Mouse (Mus musculus): ENCODE measurements at regions not wholly inside any gene's neighbourhood (a gene's known extent, or its start where the extent isn't known, plus 50 kb on each side); places are given as distances from the start of the nearest gene placed in this dataset.
"Not testable (repeated sequence)": the region's sequence is repeated elsewhere in the genome, so short reads cannot be mapped to it uniquely, and the experiment has no call there.

GRCm38 (mm10) chr14:46591211-46591610, 169.1 kb upstream of the Cdkn3 start:
- WGBS = 96% methylated on average over 3 of the region's 3 CpGs
- Histone ChIP-seq H3K4me1 (ENCODE audit: control insufficient read depth, insufficient read depth, low read length) (no peaks in the 10 kb centered on the region), H3K27me3 (ENCODE audit: control insufficient read depth, insufficient read depth, low read length) (no peaks in the 10 kb centered on the region), H3K4me3 (ENCODE audit: low read depth, low read length) (no peak overlapping the region), H3K9ac (replicated peaks; ENCODE audit: low read depth, low read length) (no peak overlapping the region), H3K27ac (ENCODE audit: low read depth, low read length) (no peak overlapping the region), H3K9me3 (ENCODE audit: control insufficient read depth, low read length) (no peaks in the 10 kb centered on the region), H3K4me2 (ENCODE audit: low read depth, low read length) (no peak overlapping the region), H3K36me3 (ENCODE audit: control insufficient read depth, insufficient read depth, low read length) (no peaks in the 10 kb centered on the region)
- no peak for ATAC-seq (ENCODE audit: low read depth)

DNA sequence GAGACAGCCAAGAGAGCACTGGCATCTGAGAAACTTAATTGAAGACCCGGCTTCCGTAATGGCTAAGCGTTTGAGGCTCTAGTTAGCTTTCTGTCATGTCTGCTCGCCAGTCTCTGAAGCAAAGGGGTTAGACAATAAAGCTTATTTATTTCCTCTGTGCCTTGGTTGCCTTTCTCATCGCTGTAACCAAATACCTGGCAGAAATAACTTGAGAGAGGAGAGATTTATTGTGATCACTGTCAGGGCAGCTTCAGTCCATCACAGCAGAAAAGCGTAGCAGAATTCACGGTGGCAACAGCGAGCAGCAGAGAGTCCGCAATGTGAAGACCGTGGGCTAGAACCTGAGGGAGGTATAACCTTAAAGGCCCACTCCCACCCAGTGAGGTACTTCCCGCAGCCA, 174.2 kb upstream of the Cdkn3 start:
- H3K4me3 ChIP-seq (ENCODE audit: low read depth, low read length) = no peak overlapping the region
- no peaks in the 10 kb centered on the region for H3K4me1 ChIP-seq (ENCODE audit: control insufficient read depth, insufficient read depth, low read length)
- H3K4me2 ChIP-seq (ENCODE audit: low read depth, low read length) = no peak overlapping the region
- no peak overlapping the region for H3K9ac ChIP-seq (replicated peaks; ENCODE audit: low read depth, low read length)
- peak; percentile 29; the same call in 1 of the 2 replicates for ATAC-seq (ENCODE audit: low read depth)
- H3K27ac ChIP-seq (ENCODE audit: low read depth, low read length) = no peak overlapping the region
- no peaks in the 10 kb centered on the region for H3K36me3 ChIP-seq (ENCODE audit: control insufficient read depth, insufficient read depth, low read length)
- 62% methylated on average over 11 of the region's 11 CpGs for WGBS
- no peaks in the 10 kb centered on the region for H3K27me3 ChIP-seq (ENCODE audit: control insufficient read depth, insufficient read depth, low read length)
- H3K9me3 ChIP-seq (ENCODE audit: control insufficient read depth, low read length) = no peaks in the 10 kb centered on the region

DNA sequence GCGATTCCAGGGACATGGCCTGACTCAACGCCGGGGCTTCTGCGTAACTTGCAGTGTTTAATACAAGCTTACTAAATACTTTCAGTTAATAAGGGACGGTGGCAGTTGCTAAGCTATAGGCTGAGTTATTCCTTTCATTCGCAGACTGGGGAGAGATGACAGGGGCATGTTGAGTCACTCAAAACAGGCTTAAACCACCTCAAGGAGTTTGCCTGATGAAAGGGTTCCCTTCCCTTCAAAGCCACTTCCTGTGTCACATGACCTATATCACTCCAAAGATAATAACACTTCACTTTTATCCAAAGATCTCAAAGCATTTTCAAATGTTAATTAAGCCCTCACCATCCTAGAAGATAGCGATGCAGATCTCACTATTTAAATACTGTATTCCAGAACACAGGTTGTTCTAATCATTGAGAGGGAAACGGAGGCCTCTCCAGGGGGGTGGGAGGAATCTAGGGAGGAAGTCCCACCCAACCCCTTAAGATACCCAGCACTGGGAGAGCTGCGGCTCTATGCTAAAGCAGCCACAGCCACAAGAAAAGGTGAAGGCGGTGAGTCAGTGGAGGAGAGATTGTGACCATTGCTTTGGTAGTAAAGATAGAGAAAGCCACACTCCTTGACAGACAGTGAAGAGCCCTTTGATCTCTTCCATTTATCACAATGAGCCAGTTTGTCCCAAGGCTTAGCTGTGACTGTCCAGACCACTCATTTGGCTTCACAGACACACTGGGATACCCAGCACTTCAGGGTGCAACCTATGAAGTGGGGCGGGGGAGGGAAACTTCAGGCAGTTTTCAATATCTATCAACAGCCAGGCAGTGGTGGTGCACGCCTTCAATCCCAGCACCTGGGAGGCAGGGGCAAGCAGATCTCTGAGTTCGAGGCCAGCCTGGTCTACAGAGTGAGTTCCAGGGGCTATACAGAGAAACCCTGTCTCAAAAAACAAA, 182.0 kb upstream of the Cdkn3 start:
- Histone ChIP-seq H3K4me2 (ENCODE audit: low read depth, low read length) (no peak overlapping the region), H3K9ac (replicated peaks; ENCODE audit: low read depth, low read length) (no peak overlapping the region), H3K9me3 (ENCODE audit: control insufficient read depth, low read length) (no peaks in the 10 kb centered on the region), H3K36me3 (ENCODE audit: control insufficient read depth, insufficient read depth, low read length) (no peaks in the 10 kb centered on the region), H3K4me1 (ENCODE audit: control insufficient read depth, insufficient read depth, low read length) (no peaks in the 10 kb centered on the region), H3K27ac (ENCODE audit: low read depth, low read length) (no peak overlapping the region), H3K4me3 (ENCODE audit: low read depth, low read length) (no peak overlapping the region), H3K27me3 (ENCODE audit: control insufficient read depth, insufficient read depth, low read length) (no peaks in the 10 kb centered on the region)
- WGBS = 72% methylated on average over 13 of the region's 13 CpGs
- ATAC-seq (ENCODE audit: low read depth) = no peak

DNA sequence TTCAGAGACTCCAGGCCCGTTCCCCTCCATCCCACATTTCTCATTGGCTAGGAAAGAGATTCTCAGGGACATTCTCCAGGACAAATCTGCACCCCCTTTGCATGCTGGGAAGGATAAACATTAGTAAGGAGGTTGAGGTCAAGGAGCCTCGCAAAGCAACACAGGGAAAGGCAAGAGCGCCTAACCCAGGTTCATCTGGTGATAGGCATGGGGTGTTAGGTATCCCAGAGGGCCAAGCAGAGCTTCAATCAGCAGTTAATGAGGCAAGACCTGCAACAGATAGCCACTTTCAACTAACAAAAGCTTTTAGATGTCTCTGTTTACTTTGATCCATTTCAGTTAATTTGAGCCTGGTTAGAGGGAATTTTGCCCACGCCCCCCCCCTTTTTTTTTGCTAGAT, 184.5 kb upstream of the Cdkn3 start:
- H3K4me2 ChIP-seq (ENCODE audit: low read depth, low read length) = no peak overlapping the region
- H3K9me3 ChIP-seq (ENCODE audit: control insufficient read depth, low read length) = no peaks in the 10 kb centered on the region
- no peak overlapping the region for H3K4me3 ChIP-seq (ENCODE audit: low read depth, low read length)
- H3K9ac ChIP-seq (replicated peaks; ENCODE audit: low read depth, low read length) = no peak overlapping the region
- 64% methylated on average over 4 of the region's 4 CpGs for WGBS
- ATAC-seq (ENCODE audit: low read depth) = no peak
- H3K4me1 ChIP-seq (ENCODE audit: control insufficient read depth, insufficient read depth, low read length) = no peaks in the 10 kb centered on the region
- no peak overlapping the region for H3K27ac ChIP-seq (ENCODE audit: low read depth, low read length)
- no peaks in the 10 kb centered on the region for H3K27me3 ChIP-seq (ENCODE audit: control insufficient read depth, insufficient read depth, low read length)
- H3K36me3 ChIP-seq (ENCODE audit: control insufficient read depth, insufficient read depth, low read length) = no peaks in the 10 kb centered on the region

- H3K27ac ChIP-seq (ENCODE audit: low read depth, low read length) = no peak overlapping the region
- H3K4me1 ChIP-seq (ENCODE audit: control insufficient read depth, insufficient read depth, low read length) = no peaks in the 10 kb centered on the region
- no peak overlapping the region for H3K9ac ChIP-seq (replicated peaks; ENCODE audit: low read depth, low read length)
- no peak for ATAC-seq (ENCODE audit: low read depth)
- no peak overlapping the region for H3K4me3 ChIP-seq (ENCODE audit: low read depth, low read length)
- no peaks in the 10 kb centered on the region for H3K27me3 ChIP-seq (ENCODE audit: control insufficient read depth, insufficient read depth, low read length)
- H3K4me2 ChIP-seq (ENCODE audit: low read depth, low read length) = no peak overlapping the region
- no peaks in the 10 kb centered on the region for H3K36me3 ChIP-seq (ENCODE audit: control insufficient read depth, insufficient read depth, low read length)
- H3K9me3 ChIP-seq (ENCODE audit: control insufficient read depth, low read length) = no peaks in the 10 kb centered on the region
- WGBS = 69% methylated on average over 3 of the region's 3 CpGs
Measured at GRCm38 (mm10) chr14:46575414-46575813, 184.9 kb upstream of the Cdkn3 start.

DNA sequence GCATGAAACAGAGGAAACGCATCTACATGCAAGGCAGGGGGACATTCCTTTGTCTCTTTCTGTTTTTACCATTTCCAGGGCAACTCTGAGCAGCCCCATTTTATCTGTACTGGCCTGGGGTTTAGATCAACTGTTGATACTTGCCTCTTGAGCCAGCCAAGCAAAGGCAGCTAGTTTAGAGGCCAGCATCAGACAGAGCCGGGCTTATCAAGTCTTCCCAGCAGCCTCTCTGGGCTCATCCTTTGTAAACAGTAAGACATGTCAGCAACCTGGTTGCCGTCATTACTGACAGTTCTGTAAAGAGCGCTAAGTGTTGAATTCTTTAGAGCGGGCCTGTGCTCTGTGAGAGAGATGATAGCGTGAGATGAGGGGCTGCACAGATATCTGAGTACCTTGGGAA, 182.9 kb upstream of the Bmp4 start:
- H3K27ac ChIP-seq (ENCODE audit: low read depth, low read length) = no peak overlapping the region
- H3K9me3 ChIP-seq (ENCODE audit: control insufficient read depth, low read length) = no peaks in the 10 kb centered on the region
- H3K27me3 ChIP-seq (ENCODE audit: control insufficient read depth, insufficient read depth, low read length) = no peaks in the 10 kb centered on the region
- 72% methylated on average over 6 of the region's 6 CpGs for WGBS
- H3K36me3 ChIP-seq (ENCODE audit: control insufficient read depth, insufficient read depth, low read length) = no peaks in the 10 kb centered on the region
- H3K4me3 ChIP-seq (ENCODE audit: low read depth, low read length) = no peak overlapping the region
- no peak overlapping the region for H3K4me2 ChIP-seq (ENCODE audit: low read depth, low read length)
- no peak overlapping the region for H3K9ac ChIP-seq (replicated peaks; ENCODE audit: low read depth, low read length)
- H3K4me1 ChIP-seq (ENCODE audit: control insufficient read depth, insufficient read depth, low read length) = no peaks in the 10 kb centered on the region
- no peak for ATAC-seq (ENCODE audit: low read depth)

GRCm38 (mm10) chr14:46572972-46573371, 182.5 kb upstream of the Bmp4 start:
- WGBS = 72% methylated on average over 2 of the region's 2 CpGs
- not testable (repeated sequence) for H3K9ac ChIP-seq (replicated peaks; ENCODE audit: low read depth, low read length); H3K9me3 ChIP-seq (ENCODE audit: control insufficient read depth, low read length); H3K4me3 ChIP-seq (ENCODE audit: low read depth, low read length); H3K4me1 ChIP-seq (ENCODE audit: control insufficient read depth, insufficient read depth, low read length); H3K4me2 ChIP-seq (ENCODE audit: low read depth, low read length); H3K27me3 ChIP-seq (ENCODE audit: control insufficient read depth, insufficient read depth, low read length); H3K27ac ChIP-seq (ENCODE audit: low read depth, low read length); ATAC-seq (ENCODE audit: low read depth); H3K36me3 ChIP-seq (ENCODE audit: control insufficient read depth, insufficient read depth, low read length)

DNA sequence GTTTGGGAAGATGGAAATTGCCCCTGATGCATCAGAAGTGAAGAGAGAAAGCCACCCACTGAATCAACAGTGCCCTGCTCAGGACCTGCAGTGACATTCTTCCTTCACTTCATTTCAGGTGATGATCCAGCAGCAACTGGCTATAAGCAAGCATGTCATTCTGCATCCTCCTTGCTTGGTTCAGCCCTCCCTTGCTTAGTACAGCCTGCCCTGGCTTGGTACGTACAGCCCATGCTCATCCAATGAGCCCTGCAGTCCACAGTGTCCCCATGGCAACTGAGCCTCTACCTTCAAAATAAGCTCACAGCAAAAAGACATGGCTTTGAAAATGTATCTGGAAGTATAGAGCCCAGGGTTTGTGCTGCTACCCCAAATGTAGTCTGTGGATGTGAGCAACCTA, 181.4 kb upstream of the Bmp4 start:
- H3K4me3 ChIP-seq (ENCODE audit: low read depth, low read length) = no peak overlapping the region
- no peak for ATAC-seq (ENCODE audit: low read depth)
- no peak overlapping the region for H3K9ac ChIP-seq (replicated peaks; ENCODE audit: low read depth, low read length)
- no peaks in the 10 kb centered on the region for H3K4me1 ChIP-seq (ENCODE audit: control insufficient read depth, insufficient read depth, low read length)
- no peak overlapping the region for H3K4me2 ChIP-seq (ENCODE audit: low read depth, low read length)
- no peaks in the 10 kb centered on the region for H3K27me3 ChIP-seq (ENCODE audit: control insufficient read depth, insufficient read depth, low read length)
- no peaks in the 10 kb centered on the region for H3K9me3 ChIP-seq (ENCODE audit: control insufficient read depth, low read length)
- H3K36me3 ChIP-seq (ENCODE audit: control insufficient read depth, insufficient read depth, low read length) = no peaks in the 10 kb centered on the region
- H3K27ac ChIP-seq (ENCODE audit: low read depth, low read length) = no peak overlapping the region
- WGBS = 54% methylated on average over 1 of the region's 1 CpGs

DNA sequence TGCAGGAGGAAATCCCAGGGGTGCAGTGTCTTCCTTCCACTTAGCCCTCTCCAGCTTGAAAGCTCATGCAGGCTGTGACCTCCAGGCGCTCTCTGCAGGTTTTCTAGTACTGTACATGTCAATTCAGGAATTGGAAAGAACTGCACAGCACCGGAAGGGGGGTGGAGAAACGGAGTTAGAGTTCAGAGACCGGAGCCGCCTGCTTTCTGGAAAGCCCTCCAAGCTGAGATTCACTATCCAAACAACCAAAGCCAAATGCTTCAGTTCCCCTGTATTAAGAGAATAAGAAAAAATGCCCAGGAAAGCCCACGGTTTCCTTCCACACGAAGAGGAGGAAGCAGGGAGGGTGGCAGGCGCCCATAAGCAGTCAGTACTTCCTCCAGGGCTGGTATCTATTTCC, 178.8 kb upstream of the Bmp4 start:
- Histone ChIP-seq H3K4me1 (ENCODE audit: control insufficient read depth, insufficient read depth, low read length) (no peaks in the 10 kb centered on the region), H3K27me3 (ENCODE audit: control insufficient read depth, insufficient read depth, low read length) (no peaks in the 10 kb centered on the region), H3K4me2 (ENCODE audit: low read depth, low read length) (no peak overlapping the region), H3K27ac (ENCODE audit: low read depth, low read length) (no peak overlapping the region), H3K9ac (replicated peaks; ENCODE audit: low read depth, low read length) (no peak overlapping the region), H3K4me3 (ENCODE audit: low read depth, low read length) (no peak overlapping the region), H3K9me3 (ENCODE audit: control insufficient read depth, low read length) (no peaks in the 10 kb centered on the region), H3K36me3 (ENCODE audit: control insufficient read depth, insufficient read depth, low read length) (no peaks in the 10 kb centered on the region)
- 84% methylated on average over 8 of the region's 8 CpGs for WGBS
- no peak for ATAC-seq (ENCODE audit: low read depth)

Measured in neural tube, embryonic 14.5 days (tissue).